Mouse (Mus musculus): ENCODE measurements around the gene Zbtb34.

Zbtb34 gene

DNA sequence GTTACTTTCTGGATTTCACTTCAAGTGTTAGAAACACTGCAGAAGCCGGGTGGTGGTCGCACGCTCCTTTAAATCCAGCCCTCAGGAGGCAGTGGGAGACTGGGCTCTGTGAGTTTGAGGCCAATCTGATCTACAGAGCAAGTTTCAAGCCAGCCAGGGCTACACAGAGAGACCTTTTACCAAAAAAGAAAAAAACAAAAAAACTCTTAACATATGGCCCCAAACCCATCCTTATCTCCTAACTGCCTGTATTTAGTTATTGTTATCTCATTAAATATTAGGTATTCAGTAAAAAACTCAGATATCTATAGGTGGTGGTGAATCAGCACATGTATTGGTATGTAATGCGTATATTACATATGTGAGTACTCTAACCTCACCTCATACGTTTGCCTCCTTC lies 28.5 kb downstream of the Zbtb34 start:
- in situ Hi-C loops (cut with MboI; ENCODE audit: low sequenced_read_pairs), result no loop called here

DNA sequence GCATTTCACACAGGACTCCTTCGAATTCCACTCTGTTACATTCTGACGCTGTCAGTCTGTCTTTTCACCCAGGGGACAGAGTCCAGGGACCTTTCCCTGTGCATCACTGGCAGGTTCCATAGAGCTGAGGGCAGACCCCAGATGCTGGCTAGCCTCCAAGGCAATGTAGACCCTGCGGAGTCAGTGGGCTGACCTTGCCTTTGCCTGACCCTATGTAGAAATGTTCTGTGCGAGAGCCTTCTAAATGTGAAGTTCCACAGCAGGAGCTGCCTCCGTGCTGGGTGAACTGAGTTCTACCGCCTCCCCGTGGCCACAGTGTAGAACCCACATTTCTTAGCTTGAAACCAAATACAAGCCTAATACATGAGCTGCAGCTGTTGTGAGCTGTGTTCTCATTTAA lies 28.9 kb downstream of the Zbtb34 start:
- in situ Hi-C loops (cut with MboI; ENCODE audit: low sequenced_read_pairs), result no loop called here

DNA sequence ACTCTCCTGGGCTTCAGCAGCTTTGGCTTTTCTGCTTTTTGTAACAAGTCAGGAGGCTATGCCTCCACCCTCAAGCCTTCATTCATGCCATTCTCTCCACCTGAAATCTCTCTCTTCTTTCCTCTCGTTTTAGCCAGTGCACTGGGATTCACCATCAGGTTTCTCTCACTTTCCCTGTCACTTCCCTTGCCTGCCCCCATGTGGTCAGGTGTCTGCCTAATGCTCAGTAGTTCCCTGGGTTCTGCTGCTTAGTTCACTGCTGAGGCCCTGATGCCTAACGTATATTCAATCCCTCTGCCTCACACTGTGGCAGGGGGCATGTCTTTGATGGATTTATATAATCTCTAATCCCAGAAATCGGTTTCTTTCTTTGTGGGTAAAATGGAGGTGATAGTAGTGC lies 29.9 kb downstream of the Zbtb34 start:
- in situ Hi-C loops (cut with MboI; ENCODE audit: low sequenced_read_pairs), result no loop called here

DNA sequence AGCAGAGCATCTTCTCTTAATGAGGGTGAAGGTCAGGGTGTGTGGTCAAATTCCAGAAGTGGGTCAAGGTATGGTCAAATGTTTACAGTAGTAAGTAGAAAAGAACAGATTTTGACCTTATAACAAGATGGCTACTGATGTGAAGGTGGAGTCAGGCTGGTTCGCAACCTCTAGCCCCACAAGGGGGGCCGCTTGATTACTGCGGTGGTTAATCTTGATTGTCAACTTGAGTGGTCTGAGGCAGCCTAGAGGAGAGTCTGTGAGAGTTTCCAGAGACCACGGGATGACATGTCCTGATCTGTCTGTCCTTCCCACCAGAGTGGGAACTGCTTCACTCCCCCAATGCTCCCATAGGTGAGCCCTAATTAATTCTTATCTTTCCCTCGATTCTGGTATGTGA lies 30.6 kb downstream of the Zbtb34 start:
- in situ Hi-C loops (cut with MboI; ENCODE audit: low sequenced_read_pairs), result no loop called here

DNA sequence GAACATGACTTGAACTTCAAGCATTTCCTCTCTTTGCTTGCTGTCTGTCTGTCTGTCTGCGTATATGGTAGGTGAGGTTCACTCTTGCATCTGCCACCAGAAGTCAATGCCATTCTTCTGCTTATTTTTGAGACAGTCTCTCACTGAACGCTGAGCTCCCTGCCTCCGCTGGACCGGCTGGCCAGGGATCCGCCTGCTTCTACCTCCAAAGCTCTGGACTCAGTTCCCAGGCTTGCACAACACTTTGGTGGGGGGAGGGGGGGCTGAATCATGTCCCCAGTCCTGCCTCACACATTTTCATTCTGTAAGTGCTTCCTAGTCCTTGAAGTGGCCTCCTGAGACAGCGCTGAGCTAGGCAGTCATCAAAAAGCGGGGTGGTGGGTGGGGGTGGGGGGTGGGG lies 32.0 kb downstream of the Zbtb34 start:
- in situ Hi-C loops (cut with MboI; ENCODE audit: low sequenced_read_pairs), result no loop called here

DNA sequence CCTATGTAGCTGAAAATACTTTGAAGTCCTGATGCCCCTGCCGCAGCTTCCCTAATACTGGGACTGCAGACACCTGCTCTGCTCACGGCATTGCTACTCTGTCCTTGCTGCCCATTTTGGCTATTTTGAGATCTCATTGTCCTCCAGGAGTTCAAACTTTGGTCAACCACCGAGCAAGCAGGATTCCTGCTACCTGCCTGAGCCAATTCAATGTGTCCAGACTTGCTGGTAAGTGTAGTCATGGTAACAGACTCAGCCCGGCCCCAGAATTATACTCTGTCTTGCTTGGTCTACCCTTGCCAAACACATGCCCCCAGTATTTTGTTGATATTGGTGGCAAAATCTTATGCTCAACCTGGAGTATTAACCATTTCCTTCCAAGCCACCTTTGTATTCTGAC lies 34.1 kb downstream of the Zbtb34 start:
- in situ Hi-C loops (cut with MboI; ENCODE audit: low sequenced_read_pairs), result no loop called here

DNA sequence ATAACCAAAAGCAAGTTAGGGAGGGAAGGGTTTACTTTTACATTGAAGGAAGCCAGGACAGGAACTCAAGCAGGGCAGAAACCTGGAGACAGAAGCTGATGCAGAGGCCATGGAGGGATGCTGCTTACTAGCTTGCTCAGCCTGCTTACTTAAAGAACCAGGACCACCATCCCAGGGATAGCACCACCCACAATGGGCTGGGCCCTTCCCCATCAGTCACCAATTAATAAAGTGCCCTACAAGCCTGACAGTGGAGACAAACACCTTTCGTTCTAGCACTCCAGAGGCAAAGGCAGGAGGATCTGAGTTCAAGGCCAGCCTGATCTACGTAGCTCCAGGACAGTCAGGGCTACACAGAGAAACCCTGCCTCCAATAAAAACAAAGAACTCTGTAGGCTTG lies 36.1 kb downstream of the Zbtb34 start:
- in situ Hi-C loops (cut with MboI; ENCODE audit: low sequenced_read_pairs), result no loop called here

DNA sequence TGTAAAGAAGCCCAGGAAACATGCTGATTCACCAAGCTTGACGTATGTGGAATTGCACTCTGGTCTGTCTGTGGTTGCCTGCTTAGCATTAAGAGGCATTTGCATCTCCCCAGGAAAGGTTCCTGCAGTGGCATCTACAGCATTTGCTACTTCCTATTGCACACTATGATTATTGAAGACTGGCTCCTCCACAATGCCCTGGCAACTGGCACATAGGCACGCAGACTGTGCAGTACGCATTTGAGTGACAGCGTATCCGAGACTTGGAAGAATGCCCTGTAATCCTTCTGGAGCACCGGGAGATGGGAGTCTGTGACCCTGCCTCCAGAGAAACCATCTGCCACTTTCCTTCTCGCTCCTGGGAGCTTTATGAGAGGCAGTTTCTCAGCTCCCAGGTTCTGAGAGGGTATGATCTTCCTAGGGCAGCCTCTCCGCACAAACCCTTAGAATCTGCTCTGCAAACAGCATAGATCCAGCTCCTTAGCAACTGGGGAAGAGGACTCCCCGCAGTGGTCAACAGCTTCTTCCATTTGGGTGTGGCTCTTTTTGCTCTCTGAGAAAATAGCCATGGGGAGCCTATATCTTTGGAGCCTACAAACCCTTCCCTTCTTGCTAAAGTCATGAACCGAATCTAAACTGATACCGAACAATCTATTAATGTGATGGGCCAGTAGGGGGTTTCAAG lies 37.0 kb downstream of the Zbtb34 start:
- in situ Hi-C loops (cut with MboI; ENCODE audit: low sequenced_read_pairs), result no loop called here

DNA sequence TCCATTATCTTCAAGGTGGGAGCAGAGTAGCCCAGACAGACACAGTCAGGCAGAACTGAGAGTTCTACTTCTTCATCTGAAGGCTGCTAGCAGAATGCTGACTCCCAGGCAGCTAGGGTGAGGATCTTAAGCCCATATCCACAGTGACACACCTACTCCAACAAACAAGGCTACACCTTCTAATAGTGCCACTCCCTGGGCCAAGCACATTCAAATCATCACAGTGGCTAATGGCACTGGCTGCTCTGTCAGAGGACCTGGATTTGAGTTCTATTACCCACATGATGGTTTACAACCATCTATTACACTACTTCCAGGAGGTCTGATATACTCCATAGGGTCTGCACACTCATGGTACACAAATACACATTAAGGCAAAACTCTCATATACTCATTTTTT lies 38.1 kb downstream of the Zbtb34 start:
- in situ Hi-C loops (cut with MboI; ENCODE audit: low sequenced_read_pairs), result no loop called here

DNA sequence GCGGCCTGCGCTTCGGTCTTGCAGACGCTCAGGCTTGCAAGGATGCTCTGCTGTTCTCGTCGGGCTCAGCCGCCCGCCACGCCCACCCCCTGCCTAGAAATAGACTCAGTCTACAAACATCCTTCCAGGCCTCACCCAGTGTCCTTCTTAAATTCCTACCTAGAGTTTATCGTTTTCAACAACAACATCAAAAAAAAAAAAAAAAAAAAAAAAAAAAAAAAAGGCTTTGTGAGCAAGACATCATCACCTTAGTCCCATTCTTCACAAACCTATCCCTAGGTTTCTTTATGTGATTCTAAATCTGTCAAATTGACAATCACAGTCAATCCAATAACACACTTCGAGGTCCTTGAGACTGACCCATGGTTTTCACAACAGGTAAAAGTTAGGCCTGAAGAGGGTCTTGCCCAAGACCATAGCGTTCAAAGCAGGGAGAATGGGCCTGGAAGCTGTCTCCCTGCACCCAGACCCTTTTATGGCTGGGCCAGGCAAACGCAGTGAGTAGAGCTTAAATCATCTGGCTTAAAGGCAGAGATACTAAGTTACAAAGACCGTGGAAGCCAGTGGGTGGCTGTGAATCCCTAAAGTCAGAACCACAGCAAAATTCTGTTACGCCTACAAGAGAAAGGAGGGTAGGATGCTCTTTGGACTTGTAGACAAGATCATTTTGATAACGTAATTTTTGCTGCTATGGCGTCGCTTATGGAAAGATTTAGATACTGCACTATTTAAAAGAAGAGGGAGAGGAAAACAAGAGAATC lies 59.3 kb downstream of the Zbtb34 start:
- in situ Hi-C loops (cut with MboI; ENCODE audit: low sequenced_read_pairs), result no loop called here

DNA sequence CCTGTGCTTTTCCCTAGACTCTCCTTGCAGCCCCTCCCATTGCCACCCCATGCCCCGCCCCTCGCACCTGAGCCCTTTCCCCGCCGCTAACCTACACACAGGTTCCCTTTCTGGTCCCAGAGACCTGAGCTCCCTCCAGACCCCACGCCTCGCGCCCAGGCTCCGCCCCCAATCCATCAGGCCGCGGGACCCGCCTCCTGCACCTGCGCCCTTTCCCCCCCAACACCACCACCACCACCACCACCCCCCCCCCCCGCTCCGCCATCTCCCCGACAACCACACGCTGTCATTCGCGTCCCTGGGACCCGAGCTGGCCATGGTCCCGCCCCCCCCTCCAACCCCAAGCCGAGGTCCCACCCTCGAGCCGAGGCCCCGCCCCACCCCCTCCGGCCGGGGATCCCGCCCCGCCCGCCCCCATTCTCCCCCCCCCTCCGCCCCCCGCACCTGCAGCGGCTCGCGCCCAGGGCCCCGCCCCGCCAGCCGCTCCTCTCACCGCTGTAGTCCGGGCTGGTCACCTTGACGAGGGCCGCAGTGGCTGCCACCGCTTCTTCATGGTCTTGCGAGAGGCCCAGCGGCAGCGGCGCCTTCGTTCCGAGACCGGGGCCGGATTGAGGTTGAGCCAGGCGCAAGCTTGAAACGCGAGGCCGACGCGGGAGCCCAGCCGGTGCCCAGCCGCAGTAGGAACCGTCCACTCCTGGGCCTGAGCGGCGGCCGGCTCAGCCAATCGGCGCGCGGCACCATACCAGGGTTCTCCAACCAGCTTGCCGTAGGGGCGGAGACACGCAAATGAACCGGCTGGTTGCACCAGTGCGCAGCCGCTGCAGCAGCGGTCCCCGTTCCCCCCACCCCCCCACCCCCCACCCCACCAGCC lies 60.1 kb downstream of the Zbtb34 start, which contains the start of gene Ralgps1:
TSS of gene Ralgps1 (minus strand) at position 710 of the 871 bp plus-strand sequence.
- in situ Hi-C loops (cut with MboI; ENCODE audit: low sequenced_read_pairs), result no loop called here

DNA sequence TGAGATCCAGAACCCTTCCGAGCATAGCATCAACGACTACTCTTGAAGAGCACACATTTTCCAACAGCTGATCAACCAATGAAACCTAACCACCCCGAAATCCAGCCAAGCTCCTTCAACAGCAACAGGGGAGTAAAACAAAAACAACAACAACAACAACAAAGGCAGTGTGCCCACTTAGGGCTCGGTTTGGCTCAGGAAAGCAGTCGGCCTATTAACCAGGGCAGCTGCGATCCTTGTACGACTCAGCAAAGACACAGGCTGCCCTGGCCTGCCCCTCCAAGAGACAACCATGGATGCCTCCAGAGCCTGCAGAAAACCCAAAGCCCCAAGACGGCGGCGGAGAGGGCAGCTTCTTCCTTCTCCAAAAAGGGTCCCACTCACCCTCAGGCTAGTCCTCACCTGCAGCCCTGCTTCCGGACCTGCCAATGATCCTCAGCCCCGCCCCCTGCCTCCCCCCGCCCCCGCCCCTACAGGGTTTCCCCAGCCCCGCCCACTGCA lies 60.8 kb downstream of the Zbtb34 start:
- in situ Hi-C loops (cut with MboI; ENCODE audit: low sequenced_read_pairs), result no loop called here

DNA sequence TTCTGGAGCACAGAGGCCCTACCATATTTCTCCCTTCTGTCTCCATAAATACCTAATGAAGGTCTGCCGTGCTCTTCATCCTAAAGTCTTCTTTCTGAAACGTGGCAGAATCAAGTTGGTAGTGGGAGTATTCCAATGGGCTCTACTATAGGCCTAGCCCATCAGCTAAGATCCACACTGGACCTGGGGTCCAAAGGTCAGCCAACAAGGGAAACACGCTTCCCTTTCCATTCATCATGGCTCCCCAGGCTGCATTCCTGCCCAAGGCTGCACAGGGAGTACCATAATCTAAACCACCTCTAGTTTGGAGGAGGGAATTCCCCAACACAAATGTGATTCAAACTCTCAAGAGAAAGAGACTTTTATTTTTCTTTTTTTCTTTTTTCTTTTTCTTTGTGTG lies 61.7 kb downstream of the Zbtb34 start:
- in situ Hi-C loops (cut with MboI; ENCODE audit: low sequenced_read_pairs), result no loop called here

DNA sequence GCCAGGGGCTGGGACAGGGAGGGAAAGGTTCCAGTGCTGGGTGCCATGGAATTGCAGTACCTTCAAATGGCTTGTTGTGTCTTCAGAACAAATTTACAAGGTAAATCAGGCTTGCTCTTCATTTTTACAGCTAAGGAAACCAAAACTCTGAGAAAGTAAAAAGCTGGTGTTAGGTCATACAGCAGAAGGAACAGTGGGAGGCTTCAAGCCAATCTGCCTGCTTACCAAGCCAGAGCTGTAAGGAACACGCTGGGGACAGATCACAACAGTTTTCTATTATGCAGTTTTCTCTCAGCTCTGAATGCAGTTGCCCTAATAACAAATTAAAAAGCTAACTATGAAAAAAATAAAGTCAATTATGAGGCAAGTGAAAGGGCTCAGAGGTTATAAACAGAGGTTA lies 62.6 kb downstream of the Zbtb34 start:
- in situ Hi-C loops (cut with MboI; ENCODE audit: low sequenced_read_pairs), result no loop called here

DNA sequence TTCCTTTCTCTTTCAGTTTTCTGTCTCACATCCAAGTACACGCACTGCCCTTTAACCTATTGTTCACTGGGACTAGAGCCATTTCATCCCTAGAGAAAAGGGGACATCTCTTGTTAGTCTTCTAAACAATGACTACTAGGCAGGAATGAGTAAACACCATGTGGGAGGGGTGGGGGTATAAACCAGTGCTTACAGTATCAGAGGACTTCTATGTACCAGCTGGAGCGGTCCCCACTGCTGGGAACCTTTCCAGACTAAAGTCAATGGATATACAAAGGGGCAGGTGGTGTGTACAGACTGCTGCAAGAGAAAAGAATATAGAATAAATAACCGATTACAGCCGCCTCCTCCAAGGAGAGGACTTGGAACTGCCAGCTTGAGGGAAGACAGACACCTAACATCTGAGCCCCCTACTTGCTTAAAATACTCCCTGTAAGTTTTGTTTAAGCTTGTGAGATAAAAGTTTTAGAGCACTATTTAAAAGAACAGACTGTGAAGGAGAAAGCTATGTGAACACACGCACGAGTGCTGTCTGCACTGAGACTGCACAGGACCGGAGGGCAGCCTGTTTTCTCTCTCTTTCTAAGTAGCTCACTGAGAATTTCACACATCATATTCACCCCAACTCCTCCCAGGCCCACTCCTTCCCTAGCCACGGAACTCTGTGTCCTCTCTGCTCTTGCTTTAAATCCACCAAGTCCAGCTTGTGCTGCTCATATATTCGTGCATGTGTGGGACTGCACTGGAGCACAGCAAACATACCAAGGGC lies 65.2 kb downstream of the Zbtb34 start:
- in situ Hi-C loops (cut with MboI; ENCODE audit: low sequenced_read_pairs), result no loop called here

DNA sequence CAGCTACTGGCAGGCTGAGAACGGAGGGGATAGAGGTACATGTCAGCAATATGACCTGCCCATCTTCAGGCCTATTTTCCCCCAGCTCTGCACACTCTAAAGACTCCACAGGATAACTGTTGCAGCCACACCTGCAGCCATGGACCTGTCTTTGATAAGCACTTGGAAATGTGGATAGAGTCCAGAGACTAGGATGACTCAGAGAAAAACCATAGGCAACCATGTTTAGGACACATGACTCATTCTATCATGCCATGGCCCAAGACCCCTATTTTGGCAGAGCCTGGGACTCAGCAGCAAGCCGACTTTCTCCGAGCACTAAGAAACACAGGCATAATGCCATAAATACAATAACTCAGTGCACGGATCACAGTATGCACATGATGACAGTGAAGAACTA lies 66.5 kb downstream of the Zbtb34 start:
- in situ Hi-C loops (cut with MboI; ENCODE audit: low sequenced_read_pairs), result no loop called here

DNA sequence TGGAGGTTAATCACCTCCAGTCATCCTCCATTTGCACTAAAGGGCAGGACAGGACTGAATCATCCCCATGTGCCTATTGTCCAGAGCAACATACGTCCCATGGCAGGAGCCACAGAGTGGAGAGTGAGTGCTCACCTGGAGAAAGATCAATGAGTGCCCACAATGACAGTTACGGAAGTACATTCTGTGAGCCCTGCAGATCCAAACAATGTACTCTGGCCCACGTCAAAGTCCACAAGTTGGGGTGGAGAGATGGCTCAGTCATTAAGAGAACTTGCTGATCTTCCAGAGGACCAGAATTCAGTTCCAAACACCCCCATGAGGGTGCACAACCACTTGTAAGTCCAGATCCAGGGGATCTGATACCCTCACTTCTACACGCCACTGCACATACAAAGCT lies 67.2 kb downstream of the Zbtb34 start:
- in situ Hi-C loops (cut with MboI; ENCODE audit: low sequenced_read_pairs), result no loop called here

DNA sequence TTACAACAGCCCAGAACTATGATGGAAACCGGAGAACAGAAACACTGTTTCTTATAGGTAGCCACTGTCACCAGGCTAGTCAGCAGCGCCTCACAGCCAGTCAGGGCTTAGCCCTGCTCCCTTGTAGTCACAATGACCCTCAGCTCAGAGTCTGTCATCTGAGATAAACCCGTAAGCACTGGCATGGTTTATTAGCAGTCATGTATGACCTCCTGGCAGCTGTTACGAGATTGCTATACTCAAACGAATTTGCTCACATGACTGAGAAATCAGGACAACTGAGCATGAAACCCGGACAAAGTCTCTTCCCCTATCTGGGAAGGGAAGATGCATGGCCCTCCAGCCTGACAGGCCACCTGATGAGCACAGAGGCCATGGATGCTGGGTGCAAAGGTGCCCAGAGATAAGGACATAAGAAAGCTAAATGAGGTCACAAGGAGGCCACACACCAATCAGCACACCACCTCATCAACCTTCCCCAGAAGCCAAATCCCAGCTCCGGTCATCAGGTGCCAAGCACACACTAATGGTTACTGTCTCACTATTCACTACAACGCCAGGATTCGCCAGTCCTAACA lies 69.9 kb downstream of the Zbtb34 start:
- in situ Hi-C loops (cut with MboI; ENCODE audit: low sequenced_read_pairs), result no loop called here

DNA sequence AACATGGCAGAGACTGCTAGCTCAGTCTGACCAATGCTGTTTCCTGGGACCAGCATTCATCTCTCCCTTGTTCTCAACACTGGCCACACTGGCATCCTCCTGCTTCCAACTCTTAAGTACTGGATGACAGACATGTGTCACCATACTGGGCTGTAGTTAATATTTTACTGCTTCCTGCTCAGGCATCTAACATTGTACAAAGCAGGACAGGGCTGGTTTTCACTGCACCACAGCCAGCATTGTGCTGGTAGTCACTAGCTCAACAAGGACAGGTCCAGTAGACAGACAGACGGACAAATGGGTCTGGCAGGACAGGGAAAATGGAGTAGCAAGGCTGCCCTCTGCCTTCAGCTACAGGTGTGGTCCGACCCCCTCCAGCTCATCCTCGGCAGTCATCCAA lies 70.6 kb downstream of the Zbtb34 start:
- in situ Hi-C loops (cut with MboI; ENCODE audit: low sequenced_read_pairs), result no loop called here

DNA sequence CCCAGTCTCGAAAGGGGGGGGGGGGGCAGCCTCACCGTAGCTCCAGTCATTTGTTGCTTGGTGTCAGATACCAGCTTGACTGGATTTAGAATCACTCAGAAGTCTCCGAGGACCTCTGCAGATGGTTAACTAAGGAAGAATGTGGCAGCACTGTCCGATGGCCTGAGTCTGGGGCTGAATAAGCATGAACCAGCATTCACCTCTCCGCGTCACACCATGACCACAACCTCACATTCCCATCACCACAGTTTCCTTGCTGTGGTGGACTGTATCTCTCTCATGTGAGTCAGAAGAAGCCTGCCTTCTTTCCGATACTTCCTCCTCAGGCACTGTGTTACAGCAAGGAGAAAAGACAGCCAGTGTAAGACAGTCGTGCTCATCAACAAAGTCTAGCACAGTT lies 71.9 kb downstream of the Zbtb34 start:
- in situ Hi-C loops (cut with MboI; ENCODE audit: low sequenced_read_pairs), result no loop called here
